In genomic region chr1:39192997-39193861, GRCm38 (mm10) we compare ENCODE assay signal across 9 mouse cellular contexts. TPM values are rescaled to one million over a fixed set of nuclear protein-coding genes. Genes with fewer than 3 reads are reported as not detected.
DNase-seq lines count a peak whose midpoint lies in the region; ATAC-seq and TF ChIP-seq lines count a peak whose summit lies in the region.
"Had no signal": no experiment of that assay in that cellular context is flagged by ENCODE, and none has a peak within 500 bp of the region (broad histone marks: within the 10 kb centered on the region; RNA-seq: fewer than 3 reads in every experiment).

TSS of gene Npas2 (plus strand) at chr1:39193731.

- 2% methylated on average over 45 of the region's 66 CpGs for WGBS in forebrain, embryonic 14.5 days
- whole genome bisulfite sequencing in kidney, postnatal 0 days: under 1% methylated on average over 62 of the region's 66 CpGs
- WGBS in lung, embryonic 15.5 days: 1% methylated on average over 57 of the region's 66 CpGs

- H3K4me3 ChIP-seq in forebrain, embryonic 14.5 days (ENCODE audit: low read depth, low read length): peak within 1 kb of the TSS; percentile 65
- peak within 1 kb of the TSS; percentile 71 for H3K4me3 ChIP-seq in kidney, postnatal 0 days (replicated peaks; ENCODE audit: low read depth, low read length)
- peak within 1 kb of the TSS; percentile 73 for H3K4me3 ChIP-seq in lung, embryonic 15.5 days

- no peak within 1 kb of the TSS for H3K27ac ChIP-seq in forebrain, embryonic 14.5 days (ENCODE audit: low read depth, low read length)
- peak within 1 kb of the TSS; percentile 42 for H3K27ac ChIP-seq in kidney, postnatal 0 days
- H3K27ac ChIP-seq in lung, embryonic 15.5 days: 0 out of 2 replicates have a peak within 1 kb of the TSS, but pooled peaks have one; percentile 37

- no peak for TF ChIP-seq CTCF in kidney, postnatal 0 days (IDR thresholded peaks at IDR 0.05; ENCODE audit: low read depth)

- H3K27me3 ChIP-seq in forebrain, embryonic 14.5 days (replicated peaks; ENCODE audit: control insufficient read depth, insufficient read depth, low read length): peaks cover 40% of the 10 kb centered on the region
- H3K27me3 ChIP-seq in kidney, postnatal 0 days (ENCODE audit: insufficient read depth, low read length): peaks cover 14% of the 10 kb centered on the region
- peaks cover 34% of the 10 kb centered on the region for H3K27me3 ChIP-seq in lung, embryonic 15.5 days

- H3K9ac ChIP-seq in forebrain, embryonic 14.5 days (ENCODE audit: low read length): peak within 1 kb of the TSS; percentile 71
- H3K9ac ChIP-seq in kidney, postnatal 0 days (ENCODE audit: low read depth, low read length): peak within 1 kb of the TSS; percentile 75
- peak within 1 kb of the TSS; percentile 58 for H3K9ac ChIP-seq in lung, embryonic 15.5 days

- ATAC-seq in forebrain, embryonic 14.5 days: peak; percentile 37; the same call in 1 of the 2 replicates
- ATAC-seq in kidney, postnatal 0 days (replicated peaks; ENCODE audit: low FRiP score, low read depth): no peak
- peak; percentile 16 for ATAC-seq in lung, embryonic 15.5 days (ENCODE audit: borderline replicate concordance, extremely low read depth, low FRiP score, low TSS enrichment)

- H3K4me2 ChIP-seq in forebrain, embryonic 14.5 days (ENCODE audit: low read length): peak within 1 kb of the TSS; percentile 85
- H3K4me2 ChIP-seq in kidney, postnatal 0 days (ENCODE audit: low read length): peak within 1 kb of the TSS; percentile 87
- H3K4me2 ChIP-seq in lung, embryonic 15.5 days: peak within 1 kb of the TSS; percentile 100

- DNase-seq in gastrocnemius, postnatal 10 days: peak; percentile 30
- no peak for DNase-seq in gastrocnemius, adult 8-10 months (ENCODE audit: low spot score in 2 of 2)
- peak; percentile 8 for DNase-seq in T-cell, adult 2 months (ENCODE audit: low spot score)
- DNase-seq in forebrain, embryonic 14.5 days (ENCODE audit: low spot score): peak; percentile 31
- DNase-seq in kidney, postnatal 0 days (ENCODE audit: low spot score): peak; percentile 39
- DNase-seq in right cerebral cortex, postnatal 25 days: peak; percentile 39
- DNase-seq in ovary, adult 18-20 months (ENCODE audit: low spot score): no peak

- H3K9me3 ChIP-seq in forebrain, embryonic 14.5 days (replicated peaks; ENCODE audit: control insufficient read depth, low read length): no peaks in the 10 kb centered on the region
- no peaks in the 10 kb centered on the region for H3K9me3 ChIP-seq in kidney, postnatal 0 days (replicated peaks; ENCODE audit: low read length)
- no peaks in the 10 kb centered on the region for H3K9me3 ChIP-seq in lung, embryonic 15.5 days

- no peaks in the 10 kb centered on the region for H3K36me3 ChIP-seq in forebrain, embryonic 14.5 days (ENCODE audit: control insufficient read depth, insufficient read depth, low read length)
- no peaks in the 10 kb centered on the region for H3K36me3 ChIP-seq in kidney, postnatal 0 days (ENCODE audit: insufficient read depth, low read length)
- H3K36me3 ChIP-seq in lung, embryonic 15.5 days: no peaks in the 10 kb centered on the region

- peaks cover 6% of the 10 kb centered on the region for H3K4me1 ChIP-seq in forebrain, embryonic 14.5 days (ENCODE audit: control insufficient read depth, insufficient read depth, low read length)
- H3K4me1 ChIP-seq in kidney, postnatal 0 days (replicated peaks; ENCODE audit: insufficient read depth, low read length): peaks cover 9% of the 10 kb centered on the region
- H3K4me1 ChIP-seq in lung, embryonic 15.5 days: peaks cover 21% of the 10 kb centered on the region

RNA-seq across cellular contexts. Expression of gene Npas2, which starts in this region (rescaled TPM):
- 1 to 10 TPM; 3.9 to 4.5 TPM for total RNA-seq in gastrocnemius, postnatal 10 days (2021)
- 1 to 10 TPM in 1 of 4 experiments, under 1 TPM in 3; 0.10 to 1.5 (median 0.38) TPM for total RNA-seq in gastrocnemius, adult 8-10 months (2022)
- 0.27 and 0.89 TPM in 2 replicates for polyA plus RNA-seq in forebrain, embryonic 14.5 days (2014; fragmentation: Nextera tagmentation; extraction: Ambion mirVana)
- 1.1 and 1.4 TPM in 2 replicates for polyA plus RNA-seq in kidney, postnatal 0 days (2015; fragmentation: Nextera tagmentation; extraction: Ambion mirVana)
- polyA plus RNA-seq in lung, embryonic 15.5 days (2015; fragmentation: Nextera tagmentation; extraction: Ambion mirVana): 1.1 and 1.5 TPM in 2 replicates
- total RNA-seq: neutrophil, adult 5-6 weeks had no signal

Comparison
In these comparisons a context has a peak if more than half of its experiments do, and no peak if none do; other contexts are left out.
1. DNase-seq: peak in gastrocnemius, postnatal 10 days (single experiment), T-cell, adult 2 months (single experiment), kidney, postnatal 0 days (single experiment) and right cerebral cortex, postnatal 25 days (single experiment); none in gastrocnemius, adult 8-10 months (0 of 2) and ovary, adult 18-20 months (single experiment).
2. Peak in DNase-seq, ATAC-seq, H3K4me3 ChIP-seq, H3K9ac ChIP-seq and H3K4me2 ChIP-seq in forebrain, embryonic 14.5 days; RNA of the gene not detected or under 1 TPM.
3. Peak in every context shown above with its lines, with median percentiles within 50 percentile points of each other: H3K4me2 ChIP-seq, H3K4me3 ChIP-seq and H3K9ac ChIP-seq.